Mouse (Mus musculus) retina, adult 2 months (tissue): ENCODE measurements around the gene Eid3.

Source experiments
- DNase-seq: peaks from one replicate; pipeline ENCODE4 v3.0.0-alpha.2; 2012; ENCODE audit warnings: low read depth, low spot score

Eid3 gene

DNA sequence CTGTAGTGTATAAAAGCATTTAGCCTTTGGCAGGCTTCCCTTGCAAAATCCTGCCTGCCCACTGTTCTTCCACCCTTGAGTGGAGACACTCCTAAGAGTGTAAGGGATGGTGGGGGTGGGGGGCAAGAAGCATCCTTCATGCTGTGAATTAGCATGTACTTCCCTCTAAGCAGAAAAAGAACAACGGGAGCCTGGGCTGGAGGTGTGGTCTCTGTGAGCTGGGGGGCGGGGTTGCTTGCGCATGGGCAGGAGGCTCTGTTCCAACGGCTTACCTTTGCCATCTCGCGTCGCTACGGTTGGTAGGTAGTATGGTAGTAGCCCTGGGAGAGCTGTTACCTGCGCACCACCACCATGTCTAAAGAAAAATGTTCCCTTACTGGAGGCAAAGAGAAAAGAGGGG lies at the start of gene Eid3:
TSS of gene Eid3 (plus strand) at position 271 of the 400 bp plus-strand sequence.
- DNase-seq, result no peak

DNA sequence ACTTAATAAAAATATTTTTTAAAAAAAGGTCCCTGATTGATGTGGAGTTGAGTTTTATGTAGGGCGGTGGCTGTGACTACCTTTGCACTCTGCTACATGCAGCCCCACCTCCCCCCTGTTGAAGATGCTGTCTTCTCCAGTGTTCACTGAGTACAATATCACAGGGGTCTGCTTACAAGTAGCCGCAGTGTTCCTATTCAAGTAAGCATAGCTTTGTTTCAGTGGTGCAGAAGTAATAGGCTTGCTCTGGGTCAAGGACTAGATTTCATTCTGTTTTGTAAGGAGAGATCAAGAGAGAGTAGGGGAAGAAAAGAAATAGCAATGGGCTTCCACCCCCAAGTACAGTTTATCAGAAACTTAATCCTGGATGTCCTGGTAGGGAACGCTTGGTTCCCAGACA lies 48.9 kb upstream of the Eid3 start:
- no peak for DNase-seq

DNA sequence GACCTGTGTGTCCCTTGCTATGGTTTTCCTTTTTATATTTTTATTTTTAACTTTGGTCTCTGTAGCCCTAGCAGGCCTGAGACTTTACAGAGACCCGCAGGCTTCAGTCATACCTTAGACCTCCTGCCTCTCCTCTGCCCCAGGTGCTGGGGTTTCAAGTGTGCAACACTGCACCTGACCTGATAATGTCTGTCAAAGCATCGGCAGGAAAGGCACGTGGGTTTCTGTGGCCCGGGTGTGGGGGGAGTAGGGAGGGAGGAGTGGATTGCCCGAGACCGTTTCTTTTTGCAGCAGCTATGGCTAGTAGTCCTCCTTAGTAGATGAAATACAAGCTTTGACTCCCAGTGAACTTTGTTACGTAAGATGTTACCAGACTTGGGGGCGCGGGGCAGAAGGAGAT lies 48.5 kb upstream of the Eid3 start:
- DNase-seq, result no peak

DNA sequence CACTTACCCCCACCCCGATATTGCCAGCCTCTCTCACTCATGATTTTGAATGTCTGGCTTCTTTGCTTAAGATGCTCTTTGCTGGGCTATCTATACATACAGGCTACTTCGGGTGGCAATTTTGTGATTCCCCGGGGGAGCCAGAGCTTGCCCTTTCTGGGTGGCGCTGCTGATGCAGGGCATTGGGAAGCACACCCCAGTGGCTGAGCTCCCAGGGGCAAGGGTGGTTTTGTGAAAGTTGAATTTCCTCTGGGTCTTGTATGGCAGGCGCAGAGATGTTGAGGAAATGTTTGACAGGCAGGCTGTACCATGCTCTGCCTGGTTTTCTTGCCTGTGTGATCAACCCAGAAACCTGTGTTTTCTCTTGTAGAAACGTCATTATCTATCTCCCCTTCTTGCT lies 47.8 kb upstream of the Eid3 start:
- no peak for DNase-seq

DNA sequence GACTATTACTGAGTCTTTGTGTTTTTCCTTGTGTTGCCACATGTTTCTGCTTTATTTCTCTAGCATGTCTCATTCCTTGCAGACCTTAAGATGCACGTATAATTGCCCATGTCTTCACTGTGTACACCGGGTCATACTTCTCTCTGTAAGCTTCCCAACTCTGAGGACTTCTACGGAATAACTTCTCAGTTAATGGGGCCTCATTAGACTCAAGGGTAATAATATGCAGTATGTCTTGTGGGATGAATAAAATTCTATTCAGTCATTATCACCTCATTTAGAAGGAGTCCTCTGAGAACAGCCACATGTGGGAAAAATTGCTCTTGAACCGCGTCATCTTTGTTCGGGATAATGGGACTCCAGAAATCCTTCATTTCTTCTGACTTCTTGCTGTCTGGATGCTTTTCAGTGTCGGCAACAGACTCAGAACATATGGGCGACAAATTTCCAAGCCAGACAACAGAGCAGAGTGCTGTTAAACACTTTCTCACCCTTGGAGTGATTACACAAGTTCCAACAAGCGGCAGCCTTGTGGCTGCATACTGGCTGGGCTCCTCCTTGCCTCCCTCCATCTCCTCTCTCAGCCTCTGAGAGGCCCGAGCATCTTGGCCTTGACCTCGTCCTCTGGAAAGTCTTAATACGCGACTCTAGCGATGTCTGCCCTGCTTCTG lies 43.2 kb upstream of the Eid3 start:
- DNase-seq, result no peak

DNA sequence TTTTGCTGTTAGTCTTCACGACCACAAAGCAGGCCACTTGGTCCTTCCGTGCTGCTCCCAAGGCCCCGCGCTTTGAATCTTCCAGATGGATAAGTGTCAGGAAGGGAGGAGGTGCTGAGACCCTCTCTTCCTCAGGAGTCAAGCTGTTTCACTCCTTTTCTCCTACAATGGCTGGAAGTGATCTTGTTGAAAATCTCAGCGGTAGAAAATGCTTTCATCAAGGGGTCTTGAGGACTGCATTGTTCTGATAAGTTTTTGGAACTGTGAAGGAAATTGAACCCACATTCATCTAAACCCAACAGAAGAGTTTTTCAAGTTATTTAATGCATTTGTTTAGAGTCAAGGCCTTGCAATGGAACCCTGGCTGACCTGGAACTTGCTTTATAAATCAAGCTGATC lies 42.6 kb upstream of the Eid3 start:
- DNase-seq, result no peak

DNA sequence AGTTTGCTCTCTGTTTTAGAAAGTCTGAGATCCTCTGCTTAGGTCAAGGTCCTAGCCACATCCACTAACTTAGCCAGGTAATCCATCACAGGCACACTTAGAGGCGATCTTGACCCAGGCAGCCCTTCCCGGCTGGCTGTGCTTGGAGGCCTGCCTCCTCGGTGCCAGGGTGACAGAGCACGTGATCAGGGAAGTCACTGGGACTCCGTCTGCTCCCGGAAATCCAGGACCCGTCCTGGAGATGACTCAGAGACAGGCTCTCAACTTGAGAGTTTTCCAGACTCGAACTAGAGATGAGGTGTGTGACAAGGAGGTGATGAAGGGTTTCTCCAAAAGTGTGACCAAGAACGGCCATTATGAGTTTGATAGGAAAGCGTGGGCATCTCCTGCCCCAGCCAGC lies 41.9 kb upstream of the Eid3 start:
- DNase-seq, result no peak

DNA sequence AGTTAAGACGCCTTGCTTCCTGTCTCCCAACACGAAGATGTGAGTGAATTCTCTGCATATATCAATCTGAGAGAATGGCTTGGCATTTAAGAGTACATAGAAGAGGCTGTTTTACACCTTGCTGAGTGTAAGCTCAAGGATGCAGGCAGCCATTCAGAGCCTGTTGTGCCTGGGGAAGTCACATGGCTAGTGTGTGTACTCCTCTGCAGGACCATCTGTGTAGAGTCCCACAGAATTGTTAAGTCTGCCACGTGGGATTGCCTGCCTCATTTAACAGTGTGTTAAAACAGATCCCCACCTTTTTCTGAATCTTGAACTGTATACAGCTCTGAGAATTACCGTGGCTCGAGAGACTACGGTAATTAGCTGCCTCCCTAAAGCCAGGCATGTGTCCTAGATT lies 39.9 kb upstream of the Eid3 start:
- no peak for DNase-seq

DNA sequence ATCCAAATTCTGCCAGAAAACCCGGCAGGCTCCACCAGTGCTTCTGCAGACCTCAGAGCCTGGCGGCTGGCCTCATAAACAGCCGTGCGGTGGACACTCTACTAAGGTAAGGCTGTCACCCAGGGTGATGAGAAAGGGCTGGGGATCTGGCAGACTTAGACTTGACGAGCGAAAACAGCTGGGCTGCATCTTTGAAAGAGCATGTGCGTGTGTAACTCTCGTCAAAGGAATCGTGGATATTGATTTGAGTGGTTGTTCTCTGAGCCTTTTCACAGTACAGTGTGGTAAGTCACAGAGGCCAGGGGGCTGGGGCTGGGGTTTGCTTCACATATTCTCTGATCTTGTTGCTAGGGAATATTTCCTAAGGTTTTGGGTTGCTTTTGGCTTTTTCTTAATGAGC lies 32.5 kb upstream of the Eid3 start, which contains the start of gene Txnrd1:
TSS of gene Txnrd1 (plus strand) at position 26 of the 400 bp plus-strand sequence.
- no peak for DNase-seq

DNA sequence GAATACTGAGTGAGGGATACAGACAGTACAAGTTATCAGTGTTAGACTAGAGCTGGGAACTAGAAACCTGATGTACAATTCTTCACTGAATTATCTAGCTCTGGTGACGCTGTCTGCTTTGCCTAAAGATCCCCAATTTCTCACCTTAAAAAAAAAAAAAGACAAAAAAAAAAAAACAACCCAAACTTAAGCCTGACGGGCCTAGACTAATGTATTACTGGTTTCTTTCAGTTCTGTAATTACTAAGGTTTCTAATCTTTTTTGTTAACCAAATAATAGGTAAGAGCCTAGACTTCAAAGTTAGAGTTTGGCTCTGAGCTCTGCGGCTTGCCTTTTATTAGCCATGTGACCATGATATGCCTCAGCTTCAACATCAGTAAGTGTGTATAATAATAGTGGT lies 30.5 kb upstream of the Eid3 start:
- DNase-seq, result no peak

DNA sequence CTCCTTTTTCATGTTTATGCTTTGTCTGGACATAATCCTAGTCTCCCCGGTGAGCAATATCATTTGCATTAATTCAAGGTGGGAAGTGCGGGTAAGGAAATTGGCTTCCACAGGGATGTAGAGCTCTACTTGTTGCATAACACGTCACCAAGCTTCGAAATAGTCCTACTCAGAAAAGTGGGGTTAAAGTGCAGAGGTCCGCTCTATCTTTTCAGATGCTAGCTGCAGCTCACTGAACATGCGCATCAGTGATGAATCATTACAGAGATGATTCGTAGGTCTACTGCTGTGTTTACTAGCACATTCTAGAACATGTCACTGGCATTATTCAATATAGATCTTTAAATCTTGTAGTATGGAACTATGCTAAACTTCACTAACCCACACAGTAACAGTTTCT lies 28.0 kb upstream of the Eid3 start:
- no peak for DNase-seq

DNA sequence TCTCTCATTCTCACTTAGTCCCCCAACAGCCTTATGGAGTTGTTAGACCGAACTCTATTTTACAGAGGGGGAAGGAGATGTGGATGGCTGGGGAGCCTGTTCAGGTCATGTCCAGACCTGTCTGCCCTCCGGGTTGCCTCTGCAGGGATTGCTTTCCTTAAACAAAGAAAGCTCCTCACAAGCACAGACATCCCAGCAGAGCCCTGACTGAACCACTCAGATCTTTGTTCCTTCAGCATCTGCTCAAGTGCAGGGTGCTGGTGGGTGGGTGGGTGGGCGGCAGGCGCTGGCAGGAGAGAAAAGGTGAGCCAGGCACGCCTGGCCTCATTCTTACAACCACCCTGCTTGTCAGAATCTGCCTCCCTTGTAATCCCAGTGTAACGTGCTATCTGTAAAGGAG lies 22.3 kb upstream of the Eid3 start:
- DNase-seq, result no peak

DNA sequence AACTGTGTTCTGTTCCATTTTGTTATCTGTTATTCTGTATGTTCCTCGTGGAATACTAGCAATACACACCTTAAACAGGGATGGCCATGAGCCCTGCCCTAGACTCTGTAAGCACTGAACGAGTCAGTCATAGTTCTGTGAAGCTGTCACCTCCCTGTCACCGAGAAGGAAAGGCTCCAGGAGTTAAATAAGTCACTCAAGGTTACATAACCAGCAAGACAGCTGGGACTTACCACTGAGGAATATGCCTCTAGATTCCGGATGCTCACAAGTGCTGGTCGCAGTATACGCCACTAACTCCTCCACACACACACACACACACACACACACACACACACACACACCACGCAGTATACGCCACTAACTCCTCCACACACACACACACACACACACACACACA lies 21.7 kb upstream of the Eid3 start:
- DNase-seq, result no peak

DNA sequence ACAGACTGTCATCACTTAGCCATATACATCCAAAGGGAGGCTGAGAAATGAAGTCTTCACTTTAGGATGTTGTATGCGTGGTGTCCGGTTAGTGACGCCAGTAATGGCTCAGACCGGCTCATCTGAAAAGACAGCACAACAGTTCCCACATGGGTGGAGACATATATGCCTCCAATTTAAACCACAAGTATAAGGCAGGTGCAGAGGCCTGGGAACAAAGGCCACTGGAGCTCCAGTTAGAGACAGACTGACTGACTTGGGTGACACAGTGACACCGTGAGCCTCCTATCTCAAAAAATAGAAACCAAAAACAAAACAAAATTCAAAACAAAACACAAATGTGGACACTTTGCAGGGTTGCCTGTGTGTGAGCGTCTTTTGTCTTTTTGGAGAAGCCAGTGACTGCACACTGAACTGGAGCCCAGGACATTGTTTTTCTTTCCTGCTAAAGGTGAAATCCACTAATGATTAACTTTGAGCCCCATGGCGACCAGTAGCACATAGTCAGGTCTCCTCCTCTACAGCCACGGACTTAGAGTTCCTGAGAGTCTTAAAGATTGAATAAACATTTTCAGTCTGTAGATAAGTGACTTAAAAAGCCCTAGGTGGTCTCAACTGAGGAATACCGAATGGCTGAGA lies 18.5 kb upstream of the Eid3 start:
- DNase-seq, result no peak

DNA sequence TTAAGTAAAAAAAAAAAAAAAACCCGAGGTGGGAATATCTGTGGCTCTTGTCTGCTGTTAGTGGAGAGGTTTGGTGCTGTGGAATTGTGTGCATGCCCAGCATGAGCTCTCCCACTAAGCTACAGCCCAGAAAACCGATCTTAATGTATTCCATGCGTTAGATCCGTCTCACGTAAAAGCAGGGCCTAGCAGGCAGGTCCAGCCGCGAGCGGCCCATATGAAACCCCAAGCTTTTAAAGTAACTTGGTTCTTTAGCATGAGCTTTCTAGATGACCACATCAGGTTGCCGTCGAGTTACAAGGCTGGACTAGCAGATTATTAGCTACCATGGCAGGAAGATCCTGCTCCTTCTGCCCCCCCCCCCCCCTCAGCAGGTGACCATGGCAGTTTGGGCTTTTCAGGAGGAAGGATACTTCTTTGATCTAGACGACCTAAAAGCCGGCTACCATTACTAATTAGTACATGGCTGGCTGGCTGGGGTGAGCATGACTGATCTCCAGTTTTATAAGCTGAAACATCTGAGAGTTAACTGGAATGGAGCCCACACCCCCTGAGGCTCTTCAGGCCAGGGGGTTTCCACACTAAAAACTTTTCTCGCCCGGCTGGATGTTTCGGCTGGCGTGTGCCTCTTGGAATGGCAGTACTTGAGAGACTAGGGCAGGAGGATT lies 16.6 kb upstream of the Eid3 start:
- no peak for DNase-seq

DNA sequence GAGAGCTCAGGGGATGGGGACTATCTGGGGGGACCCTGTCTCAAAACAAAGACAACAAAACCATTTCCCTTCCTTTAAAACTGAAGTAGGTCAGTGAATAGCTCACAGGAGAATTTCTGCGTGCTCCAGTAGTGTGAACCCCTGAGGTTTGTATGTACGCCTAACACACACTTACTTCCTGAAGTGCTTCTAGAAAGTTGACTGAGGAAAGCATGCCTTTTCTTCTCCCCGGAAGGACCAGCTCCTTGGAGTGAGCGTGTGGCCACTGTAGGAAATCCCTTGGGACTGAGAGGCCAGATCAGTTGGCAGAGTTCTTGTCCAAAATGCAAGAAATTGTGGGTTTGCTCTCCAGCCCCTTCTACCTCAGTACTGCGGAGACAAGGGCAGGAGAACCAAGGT lies 16.1 kb upstream of the Eid3 start:
- no peak for DNase-seq

DNA sequence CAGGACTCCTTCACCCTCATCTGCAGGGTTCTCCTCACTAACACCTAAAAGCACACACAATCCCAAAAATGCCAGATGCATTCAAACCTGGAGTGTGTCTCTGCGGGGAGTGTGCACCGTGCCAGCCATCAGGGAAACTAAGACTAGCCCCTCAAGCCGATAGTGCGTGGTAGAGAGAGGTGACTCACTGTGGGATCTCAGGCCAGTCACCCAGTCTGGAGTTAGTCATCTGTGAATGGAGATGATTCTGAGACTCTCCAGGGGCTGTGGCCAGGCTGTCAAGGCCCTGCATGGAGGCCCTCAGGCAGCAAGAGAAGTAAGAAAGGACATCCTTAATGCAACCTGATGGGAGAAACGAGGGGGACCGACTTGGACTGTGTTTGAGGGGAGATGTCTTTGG lies 14.7 kb upstream of the Eid3 start:
- no peak for DNase-seq

DNA sequence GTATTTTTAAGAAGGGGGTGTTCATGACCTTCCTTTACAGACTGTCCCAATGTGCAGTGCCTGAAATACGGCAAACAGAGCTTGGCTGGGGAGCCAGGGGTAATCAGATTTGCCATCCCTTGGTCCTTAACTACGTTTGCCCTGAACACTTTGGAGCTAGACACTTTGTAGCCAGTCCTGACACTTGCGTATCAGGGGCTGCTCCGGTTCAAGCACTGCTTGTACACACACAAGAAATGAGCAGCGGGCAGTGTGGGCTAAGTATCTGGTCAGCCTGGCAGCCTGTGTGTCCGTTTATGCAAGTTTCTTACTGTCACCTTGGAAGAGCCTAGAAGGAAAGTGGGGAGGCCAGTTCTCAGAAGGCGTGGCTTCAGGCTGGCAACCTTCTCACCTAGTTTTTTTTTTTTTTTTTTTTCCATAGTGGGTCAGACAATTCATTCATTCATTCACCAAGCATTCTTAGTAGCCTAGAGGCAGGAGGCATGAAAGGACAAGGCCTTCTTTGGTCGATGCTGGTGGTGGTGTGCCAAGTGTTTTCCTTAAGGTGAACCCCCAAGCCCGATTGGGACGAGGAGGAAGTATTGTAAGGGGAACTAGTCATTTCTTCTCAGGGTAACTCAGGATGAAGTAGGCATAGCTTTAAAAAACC lies 8.3 kb upstream of the Eid3 start:
- DNase-seq, result no peak

DNA sequence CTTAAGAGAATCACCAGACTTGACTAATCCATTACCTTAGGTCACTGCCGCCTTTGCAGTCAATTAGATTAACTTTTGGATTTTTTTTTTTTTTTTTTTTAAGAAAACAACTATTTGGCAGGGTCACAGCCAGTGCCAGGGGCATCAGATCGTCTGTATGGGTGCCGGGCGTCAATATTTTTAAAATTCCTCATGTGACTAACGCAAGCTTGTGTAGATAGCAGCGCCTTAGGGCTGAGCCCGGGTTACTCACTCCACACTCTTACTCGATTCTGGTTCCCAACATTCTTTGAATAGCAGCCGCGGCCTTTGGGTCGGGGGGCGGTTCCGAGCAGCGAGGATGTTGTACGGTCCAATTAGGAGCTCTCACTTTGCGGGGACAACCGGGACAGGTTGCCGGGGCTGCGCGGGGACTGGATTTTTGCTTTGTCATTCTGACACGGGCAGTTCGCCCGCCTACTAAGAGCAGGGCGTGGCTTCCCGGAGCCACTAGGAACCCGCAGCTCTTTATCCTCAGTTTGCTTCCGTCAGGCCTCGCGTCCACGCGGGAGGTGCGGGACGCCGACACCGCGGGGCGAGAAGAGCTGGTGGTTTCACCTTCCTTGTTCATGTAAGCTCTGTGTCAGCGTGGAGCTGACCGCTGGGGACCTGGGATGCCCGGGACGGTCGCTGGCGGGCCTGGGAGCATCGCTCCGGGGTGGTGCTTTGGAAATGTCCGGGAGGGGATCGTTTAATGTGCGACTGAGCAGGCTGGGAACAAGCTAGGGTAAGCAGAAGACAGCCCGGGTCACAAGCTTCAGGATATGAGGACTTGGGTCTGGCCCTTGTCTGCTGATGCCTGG lies 7.5 kb upstream of the Eid3 start:
- DNase-seq, result peak; percentile 69

DNA sequence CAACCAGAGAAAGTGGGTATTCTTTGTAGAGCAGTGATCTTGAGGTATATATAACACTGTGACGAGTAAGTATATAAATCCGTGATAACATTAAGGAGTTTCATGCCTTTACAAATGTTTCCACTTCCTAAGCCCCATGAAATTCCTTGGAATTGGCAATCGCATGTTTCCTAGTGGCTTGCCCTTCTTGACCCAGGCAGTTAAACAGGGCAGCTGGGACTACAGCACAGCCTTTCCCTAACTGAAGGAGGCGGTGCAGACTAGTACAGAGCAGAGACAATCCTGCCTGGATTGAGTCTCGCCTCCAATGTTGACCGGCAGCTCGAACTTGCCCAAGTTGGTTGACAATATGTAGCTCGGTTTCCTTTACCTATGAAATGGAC lies 6.9 kb upstream of the Eid3 start:
- DNase-seq, result peak; percentile 20

DNA sequence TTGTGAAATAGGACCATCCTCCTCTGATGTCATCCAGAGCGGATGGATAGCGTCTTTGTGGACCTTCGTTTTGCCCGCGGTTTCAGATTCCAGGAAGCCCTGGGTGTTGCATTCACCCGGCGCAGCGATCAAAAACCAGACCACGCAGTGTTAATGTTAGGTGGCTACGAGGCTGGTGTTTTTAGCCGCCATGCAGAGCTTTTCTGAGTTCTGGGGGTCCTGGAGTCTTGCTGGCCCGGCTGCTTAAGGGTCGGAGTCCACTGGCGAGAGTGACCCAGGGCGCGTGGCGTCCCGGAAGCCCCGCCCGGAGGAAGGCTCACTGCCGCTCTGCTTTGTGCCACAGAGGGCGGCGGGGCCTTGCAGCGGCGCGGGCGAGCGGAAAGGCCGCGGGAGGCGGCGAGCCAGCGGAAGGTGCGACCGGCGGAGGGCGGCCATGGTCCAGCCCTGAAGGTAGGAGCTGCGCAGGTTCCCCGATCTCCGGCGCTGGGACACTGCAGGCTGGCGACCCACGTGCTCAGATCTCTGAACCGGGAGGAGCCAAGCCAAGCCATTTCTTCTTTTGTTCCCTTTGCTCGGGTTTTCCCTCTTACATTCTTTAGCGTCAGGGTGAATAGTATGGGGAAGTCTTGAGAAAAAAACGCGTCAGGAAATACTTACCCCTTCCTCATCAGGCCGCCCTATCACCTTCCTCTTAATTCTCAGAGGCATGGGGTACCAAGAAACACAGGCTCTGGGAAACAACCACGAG lies 6.1 kb upstream of the Eid3 start:
- peak; percentile 30 for DNase-seq
